Mouse (Mus musculus) cortical plate, adult 2 months (tissue): ENCODE results near the gene Myh7.

Experiments used
- CTCF ChIP-seq: fragments of 200-500 bp; IDR thresholded peaks from 2 replicates; pipeline ENCODE4 v1.5.1; 2011; ENCODE audit warnings: mild to moderate bottlenecking, control low read depth, low read length; ENCODE audit not compliant: insufficient read depth; ENCODE audit errors: extremely low read depth
- POLR2A ChIP-seq: fragments of 200-500 bp; IDR thresholded peaks from 2 replicates; pipeline ENCODE4 v1.6.1; 2011; ENCODE audit warnings: mild to moderate bottlenecking, low read length, control low read depth; ENCODE audit not compliant: insufficient read depth; ENCODE audit errors: extremely low read depth

GRCm38 (mm10) chr14:54992196-54992595 lies 2.2 kb downstream of the Myh7 start:
- TF ChIP-seq CTCF (no peak), POLR2A (no peak)
